Comparison of ENCODE assay signal across 8 mouse cellular contexts in genomic region chr12:79843002-79843401, GRCm38 (mm10).
DNase-seq lines count a peak whose midpoint lies in the region; ATAC-seq and TF ChIP-seq lines count a peak whose summit lies in the region.

No protein-coding gene starts in this region.

- H3K4me3 ChIP-seq in heart, embryonic 14.5 days (ENCODE audit: control insufficient read depth in 1 of 2, insufficient read depth in 1 of 2, low read depth in 1 of 2, low read length in 2 of 2): no peak overlapping the region
- no peak overlapping the region for H3K4me3 ChIP-seq in embryonic facial prominence, embryonic 10.5 days
- H3K4me3 ChIP-seq in heart, postnatal 0 days (ENCODE audit: low read depth, low read length): no peak overlapping the region
- H3K4me3 ChIP-seq in liver, embryonic 11.5 days (ENCODE audit: low read depth, low read length): no peak overlapping the region

- ATAC-seq in heart, embryonic 14.5 days (ENCODE audit: insufficient number of reproducible peaks, insufficient read depth, low FRiP score, low read depth): no peak
- ATAC-seq in heart, postnatal 0 days (ENCODE audit: insufficient read depth, low read depth): no peak
- ATAC-seq in liver, embryonic 11.5 days (replicated peaks; ENCODE audit: low FRiP score): no peak

- no peaks in the 10 kb centered on the region for H3K9me3 ChIP-seq in heart, embryonic 14.5 days (ENCODE audit: control insufficient read depth, low read length)
- no peaks in the 10 kb centered on the region for H3K9me3 ChIP-seq in embryonic facial prominence, embryonic 10.5 days
- no peaks in the 10 kb centered on the region for H3K9me3 ChIP-seq in heart, postnatal 0 days (replicated peaks; ENCODE audit: control insufficient read depth, low read length)
- H3K9me3 ChIP-seq in liver, embryonic 11.5 days (ENCODE audit: control insufficient read depth, low read length): no peaks in the 10 kb centered on the region

- 70% methylated on average over 11 of the region's 11 CpGs for WGBS in heart, embryonic 14.5 days
- WGBS in embryonic facial prominence, embryonic 10.5 days: 62% methylated on average over 11 of the region's 11 CpGs
- WGBS in heart, postnatal 0 days: 60% methylated on average over 11 of the region's 11 CpGs
- WGBS in liver, embryonic 11.5 days: 62% methylated on average over 11 of the region's 11 CpGs

- no peaks in the 10 kb centered on the region for H3K36me3 ChIP-seq in heart, embryonic 14.5 days (ENCODE audit: control insufficient read depth, insufficient read depth, low read length)
- no peaks in the 10 kb centered on the region for H3K36me3 ChIP-seq in embryonic facial prominence, embryonic 10.5 days (replicated peaks)
- no peaks in the 10 kb centered on the region for H3K36me3 ChIP-seq in heart, postnatal 0 days (replicated peaks; ENCODE audit: control insufficient read depth, insufficient read depth, low read length)
- no peaks in the 10 kb centered on the region for H3K36me3 ChIP-seq in liver, embryonic 11.5 days (ENCODE audit: control insufficient read depth, insufficient read depth, low read length)

- peaks cover 49 to 69% of the 10 kb centered on the region in 2 experiments for H3K4me1 ChIP-seq in heart, embryonic 14.5 days (ENCODE audit: control insufficient read depth in 2 of 2, insufficient read depth in 2 of 2, low read length in 2 of 2)
- H3K4me1 ChIP-seq in embryonic facial prominence, embryonic 10.5 days: peaks cover 100% of the 10 kb centered on the region
- peaks cover 58% of the 10 kb centered on the region for H3K4me1 ChIP-seq in heart, postnatal 0 days (ENCODE audit: control insufficient read depth, insufficient read depth)
- peaks cover 53% of the 10 kb centered on the region for H3K4me1 ChIP-seq in liver, embryonic 11.5 days (replicated peaks; ENCODE audit: control insufficient read depth, insufficient read depth, low read length)

- TF ChIP-seq EP300 in heart, postnatal 0 days (IDR thresholded peaks at IDR 0.05; ENCODE audit: low read depth): 0 out of 2 replicates have a peak, but pooled peaks have one; percentile 30

- no peak for DNase-seq in heart, postnatal 36 days
- DNase-seq in embryonic facial prominence, embryonic 10.5 days (ENCODE audit: low spot score): no peak
- DNase-seq in heart, postnatal 0 days (ENCODE audit: low spot score): no peak
- no peak for DNase-seq in liver, embryonic 11.5 days (ENCODE audit: low spot score)
- DNase-seq in adrenal gland, adult (ENCODE audit: inconsistent age in 2 of 2, low spot score in 1 of 2): no peak
- DNase-seq in frontal cortex, postnatal 10 days (ENCODE audit: low spot score in 2 of 2): no peak
- DNase-seq in cerebellum, adult 8-10 months: no peak

- peak overlapping the region; percentile 69 to 85 for H3K27ac ChIP-seq in heart, embryonic 14.5 days (replicated peaks in 1 of 2; ENCODE audit: control insufficient read depth in 1 of 2, insufficient read depth in 1 of 2, low read depth in 2 of 2, low read length in 2 of 2)
- peak overlapping the region; percentile 85 for H3K27ac ChIP-seq in embryonic facial prominence, embryonic 10.5 days (replicated peaks)
- peak overlapping the region; percentile 68 for H3K27ac ChIP-seq in heart, postnatal 0 days (ENCODE audit: low read depth)
- peak overlapping the region; percentile 70; the same call in 1 of the 2 replicates for H3K27ac ChIP-seq in liver, embryonic 11.5 days (ENCODE audit: low read depth, low read length)

- intact Hi-C loops in heart, postnatal 36 days (cut with DNase I): no loop called here

- no peak for TF ChIP-seq CTCF in heart, postnatal 0 days (IDR thresholded peaks at IDR 0.05; ENCODE audit: low read depth)

- no peaks in the 10 kb centered on the region for H3K27me3 ChIP-seq in heart, embryonic 14.5 days (ENCODE audit: control insufficient read depth, insufficient read depth, low read length)
- no peaks in the 10 kb centered on the region for H3K27me3 ChIP-seq in embryonic facial prominence, embryonic 10.5 days (replicated peaks; ENCODE audit: low read depth, poor library complexity, severe bottlenecking)
- no peaks in the 10 kb centered on the region for H3K27me3 ChIP-seq in heart, postnatal 0 days (ENCODE audit: control insufficient read depth, insufficient read depth, low read length)
- H3K27me3 ChIP-seq in liver, embryonic 11.5 days (replicated peaks; ENCODE audit: control insufficient read depth, insufficient read depth, low read length): no peaks in the 10 kb centered on the region

- H3K9ac ChIP-seq in heart, embryonic 14.5 days (ENCODE audit: low read length): no peak overlapping the region
- no peak overlapping the region for H3K9ac ChIP-seq in heart, postnatal 0 days (replicated peaks; ENCODE audit: low read depth, low read length)
- H3K9ac ChIP-seq in liver, embryonic 11.5 days (ENCODE audit: low read depth, low read length): 0 out of 2 replicates have a peak overlapping the region, but pooled peaks have one; percentile 4

- no peak overlapping the region for H3K4me2 ChIP-seq in heart, embryonic 14.5 days (ENCODE audit: low read length)
- H3K4me2 ChIP-seq in heart, postnatal 0 days (ENCODE audit: low read depth, low read length): no peak overlapping the region
- H3K4me2 ChIP-seq in liver, embryonic 11.5 days: no peak overlapping the region
